Mouse (Mus musculus) CH12F3 (cell line): ENCODE data around the gene Lrrn4cl.
"Not testable (repeated sequence)": the region's sequence is repeated elsewhere in the genome, so short reads cannot be mapped to it uniquely, and the experiment has no call there.

Experiments used
- in situ Hi-C: fragments of 300-500 bp; cut with MboI; formaldehyde crosslinking; loops from 2 replicates; pipeline ENCODE4 v1.14.3; 2020; ENCODE audit warnings: low sequenced_read_pairs

Lrrn4cl gene

GRCm38 (mm10) chr19:8838041-8838730 lies 12.4 kb upstream of the Lrrn4cl start:
- in situ Hi-C loops: no loop called here

GRCm38 (mm10) chr19:8839103-8839907 lies 11.3 kb upstream of the Lrrn4cl start, which contains the start of gene Gng3:
TSS of gene Gng3 (minus strand) at chr19:8839194.
- in situ Hi-C loops: no loop called here

GRCm38 (mm10) chr19:8839908-8840791 lies 10.4 kb upstream of the Lrrn4cl start:
- in situ Hi-C loops: loop anchor here (10.0 kb wide), 1 partner anchor 275 kb away; no protein-coding TSS in a partner anchor

- in situ Hi-C loops: loop anchor here (10.0 kb wide), 1 partner anchor 274 kb away; no protein-coding TSS in a partner anchor
Measured at GRCm38 (mm10) chr19:8841012-8841411, 9.6 kb upstream of the Lrrn4cl start.

GRCm38 (mm10) chr19:8842961-8843360 lies 7.6 kb upstream of the Lrrn4cl start:
- in situ Hi-C loops: loop anchor here (10.0 kb wide), 1 partner anchor 272 kb away; no protein-coding TSS in a partner anchor

- in situ Hi-C loops: loop anchor here (10.0 kb wide), 1 partner anchor 270 kb away; no protein-coding TSS in a partner anchor
Measured at GRCm38 (mm10) chr19:8844371-8845129, 6.0 kb upstream of the Lrrn4cl start.

- in situ Hi-C loops: loop anchor here (10.0 kb wide), 1 partner anchor 266 kb away; no protein-coding TSS in a partner anchor
Measured at GRCm38 (mm10) chr19:8848356-8848755, 2.2 kb upstream of the Lrrn4cl start.

- in situ Hi-C loops: no loop called here
Measured at GRCm38 (mm10) chr19:8851639-8852038, 1.1 kb downstream of the Lrrn4cl start.

GRCm38 (mm10) chr19:8852236-8852928 lies 1.8 kb downstream of the Lrrn4cl start:
- in situ Hi-C loops: no loop called here

- in situ Hi-C loops: no loop called here
Measured at GRCm38 (mm10) chr19:8853117-8853516, 2.5 kb downstream of the Lrrn4cl start.

GRCm38 (mm10) chr19:8857689-8858088 lies 7.1 kb downstream of the Lrrn4cl start:
- in situ Hi-C loops: no loop called here

- in situ Hi-C loops: no loop called here
Measured at GRCm38 (mm10) chr19:8859018-8859417, 8.4 kb downstream of the Lrrn4cl start.

GRCm38 (mm10) chr19:8864265-8864664 lies 13.7 kb downstream of the Lrrn4cl start:
- in situ Hi-C loops: no loop called here

GRCm38 (mm10) chr19:8870381-8870780 lies 19.8 kb downstream of the Lrrn4cl start:
- in situ Hi-C loops: not testable (repeated sequence)

- in situ Hi-C loops: no loop called here
Measured at GRCm38 (mm10) chr19:8870838-8871237, 20.3 kb downstream of the Lrrn4cl start.

GRCm38 (mm10) chr19:8871267-8872186 lies 21.0 kb downstream of the Lrrn4cl start, which contains the start of gene Ubxn1:
TSS of gene Ubxn1 (plus strand) at chr19:8871496.
- in situ Hi-C loops: no loop called here

GRCm38 (mm10) chr19:8872266-8872840 lies 21.8 kb downstream of the Lrrn4cl start:
- in situ Hi-C loops: no loop called here

- in situ Hi-C loops: no loop called here
Measured at GRCm38 (mm10) chr19:8875031-8875430, 24.5 kb downstream of the Lrrn4cl start.
